Mouse (Mus musculus): ENCODE results near the gene Itfg1. TPM values are rescaled to one million over a fixed set of nuclear protein-coding genes. Genes with fewer than 3 reads are reported as not detected.
A peak's percentile ranks its signal among the peaks of the same experiment; 100 is the strongest.

The Itfg1 gene
- total RNA-seq, 2 experiments from 2014 or later = 43.6 to 43.8 TPM

- DNase-seq (ENCODE audit: low spot score) = no peak
Observed at GRCm38 (mm10) chr8:85745053-85745452, 95.7 kb downstream of the Itfg1 start.

GRCm38 (mm10) chr8:85730545-85730944, 110.2 kb downstream of the Itfg1 start:
- no peak for DNase-seq (ENCODE audit: low spot score)

GRCm38 (mm10) chr8:85717271-85717670, 123.5 kb downstream of the Itfg1 start:
- no peak for DNase-seq (ENCODE audit: low spot score)

- DNase-seq (ENCODE audit: low spot score) = no peak
Observed at GRCm38 (mm10) chr8:85716696-85717095, 124.0 kb downstream of the Itfg1 start.

- DNase-seq (ENCODE audit: low spot score) = no peak
Observed at GRCm38 (mm10) chr8:85706988-85707387, 133.7 kb downstream of the Itfg1 start.

GRCm38 (mm10) chr8:85700751-85701351, 139.9 kb downstream of the Itfg1 start, which contains the start of gene Neto2:
Gene Neto2 (minus strand): TSS chr8:85700924.
- peak; percentile 26 for DNase-seq (ENCODE audit: low spot score)

GRCm38 (mm10) chr8:85700101-85700750, 140.5 kb downstream of the Itfg1 start:
- DNase-seq (ENCODE audit: low spot score) = peak; percentile 2

GRCm38 (mm10) chr8:85699051-85699450, 141.7 kb downstream of the Itfg1 start:
- peak; percentile 68 for DNase-seq (ENCODE audit: low spot score)

Small RNAs within 50 kb of the gene (microRNA-seq; reads per million reads assigned to microRNA genes)
- gene Mir8109 = not detected

Other genes with a start within 250 kb of the Itfg1 start
- 1 to 10 TPM; 1.8 to 3.1 TPM for gene Neto2, start 140.0 kb downstream of the Itfg1 start, total RNA-seq (2021)
- gene Phkb, start within 50 bp of the Itfg1 start, total RNA-seq (2021) = 100 to 1,000 TPM; 342 to 385 TPM